Mouse (Mus musculus): ENCODE data around the gene Tjp3. TPM values are rescaled to one million over a fixed set of nuclear protein-coding genes. Genes with fewer than 3 reads are reported as not detected.

Gene Tjp3
- polyA plus RNA-seq, 1 experiment = 0.01 TPM

DNA sequence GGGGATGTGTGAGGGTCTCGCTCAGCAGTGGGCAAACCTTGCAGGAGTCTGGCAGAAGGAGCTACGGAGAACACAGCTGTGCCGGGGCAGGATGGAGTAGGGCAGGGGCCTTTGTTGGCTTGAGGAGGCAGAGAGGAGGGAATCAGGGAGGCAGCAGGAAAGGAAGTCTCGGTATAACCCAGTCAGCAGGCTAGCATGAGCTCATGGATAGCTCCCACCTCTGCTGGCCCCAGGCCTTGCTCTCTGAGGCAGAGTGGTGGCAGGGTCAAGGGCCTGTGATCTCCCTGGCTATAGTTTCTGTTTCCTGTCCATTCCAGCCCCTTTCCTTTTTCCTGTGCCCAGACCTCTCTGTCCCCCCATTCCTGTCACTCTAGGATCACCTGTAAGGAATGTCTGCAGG lies 10.9 kb upstream of the Tjp3 start:
- Histone ChIP-seq H3K4me1 (ENCODE audit: control insufficient read depth) (peaks cover 72% of the 10 kb centered on the region), H3K36me3 (ENCODE audit: control insufficient read depth) (peaks cover 41% of the 10 kb centered on the region)
- TF ChIP-seq GATA1 (IDR thresholded peaks at IDR 0.05; ENCODE audit: low read length) = no peak
- TF ChIP-seq TAL1 (IDR thresholded peaks at IDR 0.05; ENCODE audit: low read length) = no peak

DNA sequence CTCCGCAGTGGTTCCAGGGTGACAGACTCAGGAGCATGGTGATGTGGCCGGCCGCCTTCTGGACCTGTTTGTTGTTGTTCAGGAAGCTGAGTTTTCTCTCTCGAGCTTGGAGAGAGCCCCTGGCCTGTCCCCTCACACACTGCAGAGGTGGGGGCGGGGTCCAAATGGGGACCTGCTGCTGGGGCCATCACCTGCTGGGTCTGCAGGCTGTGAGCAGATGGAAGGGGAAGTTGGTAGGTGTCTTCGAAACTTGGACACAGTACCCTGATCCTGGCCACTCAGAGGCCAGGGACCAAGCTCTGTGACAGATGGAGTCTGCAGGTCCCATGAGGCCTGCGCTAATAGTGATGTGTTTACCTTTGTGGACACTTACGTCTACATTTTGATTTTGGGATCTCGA lies 9.9 kb upstream of the Tjp3 start:
- no peak for TF ChIP-seq TAL1 (IDR thresholded peaks at IDR 0.05; ENCODE audit: low read length)
- no peak for TF ChIP-seq GATA1 (IDR thresholded peaks at IDR 0.05; ENCODE audit: low read length)
- Histone ChIP-seq H3K4me1 (ENCODE audit: control insufficient read depth) (peaks cover 79% of the 10 kb centered on the region), H3K4me3 (replicated peaks) (no peak overlapping the region), H3K36me3 (ENCODE audit: control insufficient read depth) (peaks cover 35% of the 10 kb centered on the region), H3K9me3 (ENCODE audit: control insufficient read depth, low read length) (no peaks in the 10 kb centered on the region), H3K27me3 (ENCODE audit: control insufficient read depth) (no peaks in the 10 kb centered on the region)

More for the DNA sequence above, 10.9 kb upstream of the Tjp3 start:
- Histone ChIP-seq H3K27me3 (ENCODE audit: control insufficient read depth) (no peaks in the 10 kb centered on the region), H3K4me3 (replicated peaks) (no peak overlapping the region), H3K9me3 (ENCODE audit: control insufficient read depth, low read length) (no peaks in the 10 kb centered on the region)

DNA sequence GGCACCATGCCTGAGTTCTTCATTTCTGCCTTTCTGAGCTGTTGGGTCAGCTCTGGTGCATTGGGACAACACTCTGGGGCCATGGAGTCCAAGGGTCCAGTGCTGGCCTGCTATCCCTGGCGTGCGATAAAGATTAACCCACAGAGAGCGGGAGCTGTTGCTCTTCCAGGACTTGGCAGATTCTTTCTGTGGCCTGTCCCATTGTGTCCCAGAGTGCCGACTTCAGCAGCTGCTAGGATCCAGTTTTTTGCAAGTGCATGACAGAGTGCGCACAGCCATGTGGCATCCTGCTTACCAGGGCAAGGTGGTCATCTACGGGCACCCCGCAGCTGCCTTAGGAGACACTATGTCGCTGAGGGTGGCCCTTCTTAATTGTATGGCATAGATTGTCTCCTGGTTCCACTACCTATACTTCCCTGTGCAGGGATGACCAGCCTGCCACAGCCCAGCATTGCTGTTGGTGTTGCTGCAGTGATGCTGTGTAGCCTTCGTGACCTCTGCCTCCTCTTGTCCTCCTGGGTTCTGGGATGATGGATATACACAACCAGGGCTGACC lies 9.0 kb upstream of the Tjp3 start:
- Histone ChIP-seq H3K9me3 (ENCODE audit: control insufficient read depth, low read length) (no peaks in the 10 kb centered on the region), H3K4me3 (replicated peaks) (no peak overlapping the region)

DNA sequence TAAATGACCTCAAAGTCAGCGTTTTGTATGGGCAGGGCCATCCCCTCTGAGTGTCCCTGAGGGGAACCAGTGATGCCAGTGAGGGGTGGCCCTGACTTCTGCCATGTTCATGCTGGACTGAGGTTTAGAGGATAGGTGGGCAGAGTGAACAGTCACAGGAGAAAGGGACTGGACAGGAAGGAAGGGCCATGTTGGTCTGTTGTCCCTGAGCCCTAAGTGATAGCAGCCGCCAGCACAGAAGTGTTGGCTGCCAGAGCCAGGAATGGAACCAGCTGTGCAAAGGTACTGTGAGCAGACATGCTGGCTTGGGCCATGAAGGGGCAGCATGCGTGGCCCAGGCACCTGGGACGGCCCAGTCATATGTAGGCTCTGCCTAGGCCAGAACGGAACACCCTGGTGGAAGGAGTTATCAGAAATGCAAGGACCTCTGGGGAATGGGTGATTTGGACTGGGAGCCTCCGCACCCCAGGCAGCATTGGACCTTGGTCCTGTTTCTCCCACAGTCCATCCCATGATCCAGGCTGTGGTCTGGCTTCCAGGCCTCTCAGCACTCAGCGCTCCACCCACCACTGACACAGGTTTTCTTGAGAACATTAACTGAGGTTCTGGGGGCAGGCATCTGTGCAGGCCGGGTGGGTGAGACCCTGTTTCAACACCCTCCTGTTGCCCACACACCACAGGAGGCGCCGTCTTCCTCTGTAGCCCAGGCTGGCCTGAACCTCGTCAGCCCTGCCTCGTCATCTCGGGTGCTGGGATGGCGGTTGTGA lies 8.4 kb upstream of the Tjp3 start:
- peaks cover 90% of the 10 kb centered on the region for H3K4me1 ChIP-seq (ENCODE audit: control insufficient read depth)
- no peaks in the 10 kb centered on the region for H3K9me3 ChIP-seq (ENCODE audit: control insufficient read depth, low read length)
- no peaks in the 10 kb centered on the region for H3K27me3 ChIP-seq (ENCODE audit: control insufficient read depth)
- H3K4me3 ChIP-seq (replicated peaks) = no peak overlapping the region
- H3K36me3 ChIP-seq (ENCODE audit: control insufficient read depth) = peaks cover 34% of the 10 kb centered on the region
- no peak for TF ChIP-seq TAL1 (IDR thresholded peaks at IDR 0.05; ENCODE audit: low read length)
- TF ChIP-seq GATA1 (IDR thresholded peaks at IDR 0.05; ENCODE audit: low read length) = no peak

More for the DNA sequence above, 9.0 kb upstream of the Tjp3 start:
- Histone ChIP-seq H3K4me1 (ENCODE audit: control insufficient read depth) (peaks cover 88% of the 10 kb centered on the region), H3K36me3 (ENCODE audit: control insufficient read depth) (peaks cover 35% of the 10 kb centered on the region), H3K27me3 (ENCODE audit: control insufficient read depth) (no peaks in the 10 kb centered on the region)
- TF ChIP-seq TAL1 (IDR thresholded peaks at IDR 0.05; ENCODE audit: low read length) (no peak), GATA1 (IDR thresholded peaks at IDR 0.05; ENCODE audit: low read length) (no peak)

DNA sequence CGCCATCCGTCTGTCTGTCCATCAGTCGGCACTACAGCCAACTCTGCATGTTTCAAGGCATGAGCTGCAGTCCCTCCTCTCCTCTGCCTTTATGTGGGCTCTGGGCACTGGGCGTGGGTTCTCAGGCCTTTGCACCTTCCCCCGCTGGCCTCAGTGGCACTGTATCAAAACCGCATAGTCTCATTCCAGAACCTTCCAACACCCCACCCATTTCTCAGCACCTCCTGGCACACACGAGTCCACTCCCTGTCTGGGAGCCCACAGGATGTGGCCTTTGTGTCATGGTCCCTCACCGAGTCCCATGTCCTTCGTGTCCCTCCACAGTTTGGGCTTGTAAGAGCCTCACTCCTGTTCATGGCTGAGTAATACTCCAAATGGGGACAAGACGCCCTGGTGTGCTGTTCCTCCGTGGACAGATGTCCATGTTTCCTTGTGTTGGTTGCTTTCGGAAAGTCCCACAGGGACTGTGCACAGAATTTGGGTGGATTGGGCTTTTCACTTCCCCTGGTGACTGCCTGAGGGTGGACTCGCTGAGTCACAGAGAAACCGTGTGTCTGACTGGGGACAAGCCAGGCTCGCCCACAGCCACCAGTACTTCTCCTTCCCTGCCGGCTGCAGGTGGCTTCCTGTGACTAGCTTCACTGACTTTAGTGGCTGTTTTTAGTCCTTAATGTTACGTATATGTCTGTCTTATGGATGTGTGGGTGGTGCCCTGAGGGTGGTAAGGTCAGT lies 7.2 kb upstream of the Tjp3 start:
- H3K4me3 ChIP-seq (replicated peaks) = no peak overlapping the region
- no peaks in the 10 kb centered on the region for H3K9me3 ChIP-seq (ENCODE audit: control insufficient read depth, low read length)
- H3K4me1 ChIP-seq (ENCODE audit: control insufficient read depth) = peaks cover 93% of the 10 kb centered on the region
- no peak for TF ChIP-seq TAL1 (IDR thresholded peaks at IDR 0.05; ENCODE audit: low read length)
- TF ChIP-seq GATA1 (IDR thresholded peaks at IDR 0.05; ENCODE audit: low read length) = no peak
- no peaks in the 10 kb centered on the region for H3K27me3 ChIP-seq (ENCODE audit: control insufficient read depth)
- peaks cover 38% of the 10 kb centered on the region for H3K36me3 ChIP-seq (ENCODE audit: control insufficient read depth)

DNA sequence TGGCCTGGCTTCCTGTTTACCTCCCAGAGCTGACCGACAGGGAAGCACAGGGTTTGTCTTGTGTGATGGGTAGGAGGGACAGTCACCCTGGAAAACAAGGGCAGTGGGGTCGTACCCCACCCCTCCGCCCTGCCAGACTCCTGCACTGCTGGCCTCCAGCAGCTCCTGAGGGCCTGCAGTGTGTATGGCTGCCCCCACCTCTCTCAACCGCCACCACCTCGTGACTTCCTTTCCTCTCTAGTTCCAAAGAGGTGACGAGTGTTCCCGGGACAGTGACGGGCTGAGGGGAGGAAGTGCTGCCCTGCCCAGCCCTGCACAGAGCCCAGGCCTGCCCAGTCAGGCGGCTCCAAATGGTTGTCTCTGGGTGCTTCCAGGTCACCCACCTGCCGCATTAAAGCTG lies 6.5 kb upstream of the Tjp3 start:
- no peaks in the 10 kb centered on the region for H3K9me3 ChIP-seq (ENCODE audit: control insufficient read depth, low read length)
- no peak overlapping the region for H3K4me3 ChIP-seq (replicated peaks)
- H3K36me3 ChIP-seq (ENCODE audit: control insufficient read depth) = peaks cover 38% of the 10 kb centered on the region
- H3K4me1 ChIP-seq (ENCODE audit: control insufficient read depth) = peaks cover 92% of the 10 kb centered on the region
- H3K27me3 ChIP-seq (ENCODE audit: control insufficient read depth) = no peaks in the 10 kb centered on the region
- no peak for TF ChIP-seq TAL1 (IDR thresholded peaks at IDR 0.05; ENCODE audit: low read length)
- TF ChIP-seq GATA1 (IDR thresholded peaks at IDR 0.05; ENCODE audit: low read length) = no peak

DNA sequence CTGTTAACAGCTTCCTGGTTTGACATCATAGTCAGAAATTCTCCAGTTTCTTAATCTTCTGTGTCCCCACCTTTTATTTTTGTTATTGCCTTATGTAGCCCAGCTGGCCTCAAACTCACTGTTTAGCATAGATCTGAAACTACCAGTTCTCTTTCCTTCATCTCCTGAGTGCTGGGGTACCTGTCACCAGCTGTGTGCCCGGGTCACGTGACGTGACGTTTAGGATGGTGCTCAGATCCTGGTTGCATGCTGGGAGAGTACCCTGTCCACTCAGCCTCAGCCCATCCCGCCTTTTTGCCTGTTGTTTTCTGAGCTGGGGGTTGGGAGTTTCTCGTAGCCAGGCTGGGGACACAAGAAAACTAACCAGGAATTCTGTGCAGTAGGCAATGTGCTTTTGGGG lies 5.9 kb upstream of the Tjp3 start:
- H3K4me3 ChIP-seq (replicated peaks) = no peak overlapping the region
- no peaks in the 10 kb centered on the region for H3K9me3 ChIP-seq (ENCODE audit: control insufficient read depth, low read length)
- peaks cover 36% of the 10 kb centered on the region for H3K36me3 ChIP-seq (ENCODE audit: control insufficient read depth)
- peaks cover 90% of the 10 kb centered on the region for H3K4me1 ChIP-seq (ENCODE audit: control insufficient read depth)
- H3K27me3 ChIP-seq (ENCODE audit: control insufficient read depth) = no peaks in the 10 kb centered on the region
- TF ChIP-seq TAL1 (IDR thresholded peaks at IDR 0.05; ENCODE audit: low read length) (no peak), GATA1 (IDR thresholded peaks at IDR 0.05; ENCODE audit: low read length) (no peak)

DNA sequence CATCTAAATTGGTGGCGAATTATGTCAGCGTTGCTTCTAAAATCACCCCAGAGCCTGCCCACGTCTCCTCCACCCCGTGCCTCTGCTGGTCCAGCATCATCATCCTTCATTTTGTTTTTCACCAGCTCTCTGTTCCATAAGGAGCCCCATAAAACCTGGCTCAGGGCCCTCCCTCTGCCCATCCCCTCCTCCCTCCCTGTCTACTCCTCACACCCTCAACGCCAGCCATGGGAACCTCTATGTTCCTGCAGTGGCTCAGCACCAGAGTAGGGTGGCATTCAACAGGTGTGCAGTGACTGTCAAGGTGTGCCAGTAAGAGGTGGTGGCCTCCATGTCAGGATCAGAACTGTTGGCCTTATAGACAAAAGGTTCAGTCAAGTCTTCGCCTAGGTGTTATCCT lies 3.8 kb upstream of the Tjp3 start:
- TF ChIP-seq TAL1 (IDR thresholded peaks at IDR 0.05; ENCODE audit: low read length) (no peak), GATA1 (IDR thresholded peaks at IDR 0.05; ENCODE audit: low read length) (no peak)
- no peak overlapping the region for H3K4me3 ChIP-seq (replicated peaks)
- H3K9me3 ChIP-seq (ENCODE audit: control insufficient read depth, low read length) = no peaks in the 10 kb centered on the region
- peaks cover 4% of the 10 kb centered on the region for H3K27me3 ChIP-seq (ENCODE audit: control insufficient read depth)
- peaks cover 28% of the 10 kb centered on the region for H3K36me3 ChIP-seq (ENCODE audit: control insufficient read depth)
- H3K4me1 ChIP-seq (ENCODE audit: control insufficient read depth) = peaks cover 88% of the 10 kb centered on the region

DNA sequence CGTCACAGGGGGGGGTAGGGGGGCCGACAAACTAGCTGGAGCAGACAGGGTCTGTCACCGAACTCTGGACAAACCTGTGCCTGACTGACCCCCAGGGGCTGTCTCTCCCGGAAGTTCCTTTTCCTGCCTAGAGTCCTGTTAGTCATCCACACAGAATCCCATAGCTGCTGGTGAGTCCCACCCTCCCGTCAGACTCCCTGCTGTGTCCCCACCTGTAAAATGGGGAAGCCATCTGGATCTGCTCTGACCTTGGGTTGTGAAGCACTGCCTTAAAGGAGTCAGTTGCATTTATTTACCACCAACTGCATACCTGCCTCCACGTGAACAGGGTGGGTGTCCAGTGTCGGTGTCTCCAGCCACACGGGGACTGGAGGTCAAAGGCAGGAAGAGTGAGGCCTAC lies 3.1 kb upstream of the Tjp3 start:
- Histone ChIP-seq H3K4me1 (ENCODE audit: control insufficient read depth) (peaks cover 85% of the 10 kb centered on the region), H3K36me3 (ENCODE audit: control insufficient read depth) (peaks cover 28% of the 10 kb centered on the region), H3K9me3 (ENCODE audit: control insufficient read depth, low read length) (no peaks in the 10 kb centered on the region), H3K4me3 (replicated peaks) (peak overlapping the region; percentile 2), H3K27me3 (ENCODE audit: control insufficient read depth) (peaks cover 4% of the 10 kb centered on the region)
- TF ChIP-seq GATA1 (IDR thresholded peaks at IDR 0.05; ENCODE audit: low read length) (no peak), TAL1 (IDR thresholded peaks at IDR 0.05; ENCODE audit: low read length) (no peak)

All from erythroblast, embryonic 14.5 days (primary cell).